Mouse (Mus musculus): Measurements from ENCODE around the gene Cyfip2.

Gene Cyfip2

DNA sequence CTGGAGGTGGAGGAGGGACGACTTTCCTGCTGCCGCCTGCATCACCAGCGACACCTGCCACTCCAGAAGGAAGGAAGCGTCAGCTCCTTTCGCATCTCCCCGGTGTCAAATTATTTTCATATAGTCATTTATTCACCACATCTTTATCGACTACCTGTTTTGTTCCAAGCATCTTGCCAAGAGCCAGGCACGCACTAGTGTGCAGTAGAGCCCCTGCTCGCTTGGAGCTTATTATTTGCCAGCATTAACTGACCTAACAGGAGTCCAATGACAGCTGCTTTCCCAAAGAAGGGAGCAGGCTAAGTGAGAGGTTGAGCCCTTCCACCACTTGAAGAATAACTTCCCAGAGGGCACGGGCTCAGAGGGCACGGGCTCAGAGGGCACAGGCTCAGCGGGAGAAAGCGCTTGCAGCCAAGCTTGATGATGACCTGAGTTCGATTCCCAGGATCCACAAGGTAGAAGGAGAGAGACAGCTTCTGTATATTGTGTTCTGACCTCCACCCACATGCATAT lies at the start of gene Cyfip2:
Cyfip2 (minus strand) TSS at position 337 of the 513 bp plus-strand sequence.
- DNase-seq (ENCODE audit: low read depth, low spot score), result no peak

DNA sequence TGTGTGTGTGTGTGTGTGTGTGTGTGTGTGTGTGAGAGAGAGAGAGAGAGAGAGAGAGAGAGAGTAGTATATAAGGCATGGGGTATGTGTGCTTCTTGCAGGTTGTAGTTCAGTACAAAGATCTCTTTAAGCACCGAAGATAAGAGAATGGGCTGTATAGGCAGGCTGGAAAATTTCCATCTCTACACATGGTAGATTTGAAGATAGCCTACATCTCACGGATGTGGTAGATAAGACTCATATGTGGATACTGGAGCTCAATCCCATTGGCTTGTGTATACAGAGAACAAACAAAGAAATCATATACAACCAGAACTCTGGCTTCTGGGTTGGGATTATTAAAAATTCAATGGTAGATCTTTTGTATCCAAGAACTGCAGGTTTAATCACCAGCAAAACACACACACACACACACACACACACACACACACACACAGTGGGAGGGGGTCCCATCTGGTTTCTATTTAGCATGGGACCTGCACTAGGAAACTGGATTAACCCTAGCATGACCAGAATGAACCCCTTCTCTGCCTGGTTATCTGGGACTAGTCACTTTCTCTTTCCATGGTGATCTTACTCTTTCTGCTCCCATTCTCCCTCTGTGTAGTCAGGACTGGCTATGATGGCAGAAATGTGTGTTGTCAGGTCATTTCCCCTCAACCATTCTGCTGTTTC lies 48.5 kb upstream of the Cyfip2 start:
- DNase-seq (ENCODE audit: low read depth, low spot score), result no peak

DNA sequence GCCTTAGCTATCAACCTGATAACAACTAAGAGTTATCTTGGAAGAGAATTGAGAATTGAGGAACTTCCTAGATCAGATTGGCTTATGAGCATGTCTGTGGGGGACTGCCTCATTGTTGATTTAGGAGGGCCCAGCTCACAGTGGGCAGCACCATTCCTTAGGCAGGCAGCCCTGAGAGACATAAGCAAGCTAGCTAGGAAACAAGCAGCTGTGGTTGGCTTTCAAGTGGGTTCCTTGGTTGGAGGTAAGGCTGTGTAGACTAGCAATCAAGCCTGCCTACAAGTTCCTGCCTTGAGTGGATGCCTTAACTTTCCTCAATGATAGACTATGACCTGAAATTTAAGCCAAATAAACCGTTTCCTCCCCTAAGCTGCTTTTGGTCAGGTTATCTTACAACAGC lies 45.7 kb upstream of the Cyfip2 start:
- DNase-seq (ENCODE audit: low read depth, low spot score), result no peak

DNA sequence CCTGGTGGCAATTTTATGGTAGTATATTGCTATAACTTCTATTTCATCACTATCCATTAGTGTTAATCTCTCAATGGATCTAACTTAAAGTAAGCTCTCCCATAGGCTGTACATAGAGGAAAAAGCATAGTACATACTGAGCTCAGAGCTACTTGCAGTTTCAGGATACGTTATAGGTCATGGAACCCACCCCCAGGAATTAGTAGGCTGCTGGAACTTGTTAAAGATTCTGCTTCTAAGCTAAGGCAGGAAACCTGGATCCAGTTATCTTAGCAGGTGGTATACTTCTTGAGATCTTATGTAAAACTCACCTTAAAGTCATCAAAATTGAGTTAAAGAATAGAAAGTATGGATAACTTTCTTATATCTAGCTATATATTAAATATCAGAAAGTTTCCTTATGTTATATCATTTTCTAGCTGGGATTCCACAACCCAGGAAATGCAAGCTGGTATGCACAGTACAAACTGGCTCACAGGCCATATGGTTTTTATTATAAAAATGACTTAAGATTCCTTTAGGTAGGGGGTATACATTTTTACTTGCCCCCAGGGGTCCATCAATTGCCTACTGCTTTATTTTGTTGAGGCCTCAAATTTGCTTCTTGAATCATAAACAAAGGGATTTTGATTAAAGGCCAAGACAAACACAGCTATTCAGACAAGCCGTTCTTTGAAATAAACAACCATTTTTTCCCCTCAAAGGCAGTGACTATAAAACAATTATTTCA lies 37.2 kb upstream of the Cyfip2 start:
- DNase-seq (ENCODE audit: low read depth, low spot score), result no peak

DNA sequence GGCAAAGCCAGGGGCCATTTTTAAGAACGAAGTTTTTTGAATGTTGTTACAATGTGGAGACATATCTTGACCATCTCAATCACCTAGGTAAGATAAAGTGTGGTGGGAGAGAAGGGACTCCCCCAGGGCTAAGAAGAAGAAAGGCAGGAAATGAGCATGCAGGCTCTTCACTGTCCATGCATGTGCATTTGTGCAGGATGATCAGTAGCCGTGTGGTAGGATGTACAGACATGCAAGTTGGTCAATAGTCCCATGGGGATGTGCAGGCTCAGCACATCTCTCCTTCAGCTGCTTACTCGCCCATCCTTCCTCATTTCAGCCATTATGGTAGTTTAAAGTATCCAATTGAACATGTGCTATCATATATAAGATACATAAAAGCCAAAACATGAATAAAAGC lies 35.8 kb upstream of the Cyfip2 start:
- DNase-seq (ENCODE audit: low read depth, low spot score), result no peak

DNA sequence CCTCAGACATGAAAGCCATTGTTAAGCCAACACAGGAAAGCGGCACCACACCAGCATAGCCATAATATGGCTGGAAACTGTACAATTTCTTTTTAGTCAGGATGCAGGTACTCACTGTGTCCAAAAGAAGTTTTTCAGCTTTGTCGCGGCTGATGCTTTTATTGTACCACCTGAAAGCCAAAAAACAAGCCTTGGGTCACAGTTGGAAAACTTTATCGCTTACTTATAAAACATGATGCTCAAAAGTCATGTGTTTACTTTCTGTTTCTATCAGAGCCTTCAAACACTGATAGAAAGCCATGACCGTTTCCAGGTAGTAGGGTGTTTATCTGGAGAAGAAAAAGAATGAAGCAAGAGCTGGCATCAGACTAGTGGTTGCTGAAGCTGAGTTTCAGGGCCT lies 35.1 kb upstream of the Cyfip2 start:
- no peak for DNase-seq (ENCODE audit: low read depth, low spot score)

DNA sequence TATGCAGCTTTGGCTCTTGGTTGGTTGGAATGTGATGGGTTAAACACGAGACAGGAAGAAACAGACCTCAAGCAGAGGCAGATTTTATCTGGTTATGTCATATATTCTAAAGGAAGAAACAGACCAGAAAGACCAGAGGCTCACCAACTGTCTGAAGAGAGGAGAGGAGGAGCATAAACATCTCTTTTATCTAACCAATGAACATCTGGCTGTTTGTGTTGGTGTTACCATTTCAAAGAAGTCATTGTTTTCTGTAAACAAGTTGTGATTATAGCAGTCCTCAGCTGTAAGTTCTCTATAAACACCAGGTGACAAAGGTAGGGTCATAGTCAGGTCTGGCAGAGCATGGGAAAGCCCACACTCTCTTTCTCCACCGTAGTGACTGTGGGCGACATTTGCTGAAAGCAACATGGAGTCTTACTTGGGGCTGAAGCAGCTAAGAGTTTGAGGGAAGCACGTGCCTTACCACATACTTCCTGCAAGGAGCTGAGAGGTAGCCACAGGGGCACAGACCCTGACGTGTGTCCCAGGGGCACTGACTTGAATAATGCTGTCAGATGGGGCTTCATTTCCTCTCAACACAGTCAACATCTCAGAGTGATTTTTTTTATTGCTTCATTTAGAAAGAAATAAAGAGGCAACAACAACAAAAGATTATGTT lies 31.4 kb upstream of the Cyfip2 start:
- DNase-seq (ENCODE audit: low read depth, low spot score), result no peak

DNA sequence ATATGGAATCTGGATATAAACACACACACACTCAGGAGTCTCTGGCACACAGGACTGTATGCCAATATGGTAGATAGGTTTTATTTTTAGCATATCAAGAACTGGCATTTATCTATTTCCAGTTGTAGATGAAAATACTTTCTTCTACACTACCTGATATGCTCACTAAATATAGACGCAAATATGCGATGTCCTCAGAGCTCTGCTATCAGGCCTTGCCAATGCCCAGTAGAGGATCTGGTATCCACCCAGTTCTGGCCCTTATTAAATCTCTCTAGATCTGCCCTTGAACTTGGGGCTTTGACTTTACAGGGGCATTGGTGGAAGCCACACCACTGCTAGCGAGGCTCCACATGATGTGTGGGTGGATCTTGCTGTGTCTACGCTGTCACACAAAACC lies 29.3 kb upstream of the Cyfip2 start:
- no peak for DNase-seq (ENCODE audit: low read depth, low spot score)

DNA sequence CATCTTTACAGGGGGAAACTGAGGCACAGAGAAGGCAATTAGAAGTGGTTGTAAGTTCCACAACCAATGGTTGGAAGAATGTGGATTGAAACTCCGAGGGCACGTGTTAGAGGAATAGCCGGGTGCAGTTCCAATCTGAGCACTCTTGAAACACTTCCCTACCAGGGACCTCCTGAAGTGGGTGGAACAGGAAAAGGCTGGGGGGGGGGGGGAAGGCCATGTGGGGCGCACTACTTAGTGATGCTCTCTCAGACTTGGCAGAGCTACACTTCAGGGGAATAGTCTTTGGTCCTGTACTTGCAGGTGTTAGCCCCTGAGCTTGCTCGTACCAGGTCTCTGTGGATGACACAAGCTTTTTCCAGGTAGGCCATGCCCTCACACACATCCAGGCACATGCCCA lies 23.4 kb upstream of the Cyfip2 start:
- no peak for DNase-seq (ENCODE audit: low read depth, low spot score)

DNA sequence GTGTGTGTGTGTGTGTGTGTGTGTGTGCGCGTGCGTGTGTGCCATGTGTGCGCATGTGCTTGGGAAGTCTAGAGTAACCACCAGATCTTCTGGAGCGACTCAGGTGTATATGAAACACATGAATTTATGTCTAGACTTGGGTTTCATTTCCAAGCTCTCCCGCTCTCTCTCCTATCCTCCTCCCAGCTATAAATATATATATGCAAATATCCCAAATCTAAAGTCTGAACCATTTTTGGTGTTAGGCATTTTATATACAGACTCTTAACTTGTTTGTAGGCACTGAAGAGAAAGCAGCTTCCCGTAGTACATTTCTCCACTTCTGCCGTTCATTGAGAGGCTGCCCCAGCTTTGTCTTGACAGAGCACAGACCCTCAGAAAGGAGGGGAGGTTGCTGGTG lies 19.6 kb upstream of the Cyfip2 start:
- DNase-seq (ENCODE audit: low read depth, low spot score), result no peak

DNA sequence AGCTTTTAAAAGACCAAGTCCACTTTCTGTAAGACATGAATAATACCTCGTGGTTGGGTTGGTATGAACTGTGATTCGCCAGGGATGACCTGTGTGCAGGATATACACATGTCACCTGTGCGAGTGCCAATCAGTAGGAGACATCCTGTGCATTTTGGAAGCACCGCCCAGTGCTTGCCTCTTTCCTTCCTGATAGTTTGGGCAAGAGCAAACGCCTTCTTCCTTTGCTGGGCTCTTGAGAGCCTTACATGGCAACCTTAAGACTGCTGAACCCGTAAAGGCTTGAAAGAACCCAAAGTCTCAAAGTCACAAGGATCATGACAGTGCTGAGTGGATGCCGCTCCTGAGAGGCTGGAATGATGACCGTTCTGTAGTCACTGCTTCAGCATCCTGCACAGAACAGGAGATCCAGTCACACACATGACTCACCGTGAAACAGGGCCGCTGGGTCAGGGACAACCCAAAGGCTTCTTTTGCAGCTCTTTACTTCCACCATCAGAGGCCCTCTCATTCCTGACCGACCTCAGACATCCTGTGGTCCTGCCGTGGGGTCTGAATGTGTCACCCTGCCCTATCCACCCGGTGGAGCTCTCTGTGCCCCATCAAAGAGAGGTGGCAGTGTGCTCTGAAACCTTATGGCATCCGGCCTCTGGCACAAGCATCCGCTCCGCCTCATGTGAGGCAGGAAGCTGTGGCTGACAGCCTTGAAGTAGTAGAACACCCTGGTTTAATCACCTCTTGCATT lies 13.8 kb upstream of the Cyfip2 start:
- no peak for DNase-seq (ENCODE audit: low read depth, low spot score)

DNA sequence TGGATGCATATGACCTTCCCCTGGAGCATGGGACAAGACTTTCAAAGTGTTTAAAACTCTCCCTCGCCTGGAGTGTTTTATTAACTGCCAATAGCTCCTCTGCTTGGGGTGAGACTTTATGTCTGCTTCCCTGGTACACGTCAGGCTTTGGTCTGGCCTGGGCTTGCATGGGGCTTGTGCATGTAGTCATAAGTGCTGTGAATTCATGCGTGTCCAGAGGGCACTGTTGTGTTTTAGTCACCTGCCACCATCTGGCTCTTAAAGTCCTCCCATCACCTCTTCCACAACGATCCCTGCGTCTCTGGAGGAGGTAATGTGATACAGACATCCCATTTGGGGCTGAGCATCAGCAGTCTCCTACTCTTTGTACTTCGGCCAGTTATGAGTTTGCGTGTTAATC lies 8.9 kb upstream of the Cyfip2 start:
- DNase-seq (ENCODE audit: low read depth, low spot score), result no peak

DNA sequence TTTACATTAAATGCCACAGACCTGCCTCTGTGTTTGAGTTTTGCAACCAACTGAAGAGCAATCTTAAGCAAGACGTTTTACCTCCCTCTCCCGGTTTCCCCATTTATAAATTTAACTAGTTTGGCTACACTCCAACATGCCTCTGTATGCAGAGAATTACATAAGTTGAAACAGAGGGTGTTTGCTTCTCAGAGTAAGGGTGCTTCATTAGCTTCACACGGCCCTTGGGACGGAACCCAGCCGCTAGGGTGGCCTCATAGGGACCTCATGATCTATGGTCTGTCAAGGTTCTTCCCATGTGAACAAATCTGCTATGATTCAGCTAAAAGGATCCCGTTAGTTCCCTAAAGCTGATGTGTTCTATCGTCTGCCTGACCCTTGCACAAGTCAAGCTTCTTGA lies 1.9 kb upstream of the Cyfip2 start:
- DNase-seq (ENCODE audit: low read depth, low spot score), result no peak

DNA sequence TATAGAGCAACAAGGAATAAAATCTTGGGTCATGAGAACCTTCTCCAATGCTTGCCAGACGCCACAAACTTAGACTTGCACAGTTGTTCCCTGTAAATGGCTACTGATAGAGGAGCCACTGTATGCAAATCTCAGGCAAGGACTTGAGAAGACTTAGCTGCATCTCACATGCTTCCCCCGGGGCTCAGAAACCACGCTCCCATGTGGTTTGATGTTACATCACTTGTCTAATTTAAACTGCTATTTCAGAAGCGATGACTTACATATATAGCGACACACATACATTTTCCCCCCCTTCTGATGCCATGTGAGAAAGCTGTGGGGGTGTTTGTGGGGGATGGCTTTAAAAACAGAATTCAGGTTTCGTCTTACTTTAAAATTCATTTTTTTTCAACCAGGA lies 1.2 kb upstream of the Cyfip2 start:
- DNase-seq (ENCODE audit: low read depth, low spot score), result peak; percentile 94

DNA sequence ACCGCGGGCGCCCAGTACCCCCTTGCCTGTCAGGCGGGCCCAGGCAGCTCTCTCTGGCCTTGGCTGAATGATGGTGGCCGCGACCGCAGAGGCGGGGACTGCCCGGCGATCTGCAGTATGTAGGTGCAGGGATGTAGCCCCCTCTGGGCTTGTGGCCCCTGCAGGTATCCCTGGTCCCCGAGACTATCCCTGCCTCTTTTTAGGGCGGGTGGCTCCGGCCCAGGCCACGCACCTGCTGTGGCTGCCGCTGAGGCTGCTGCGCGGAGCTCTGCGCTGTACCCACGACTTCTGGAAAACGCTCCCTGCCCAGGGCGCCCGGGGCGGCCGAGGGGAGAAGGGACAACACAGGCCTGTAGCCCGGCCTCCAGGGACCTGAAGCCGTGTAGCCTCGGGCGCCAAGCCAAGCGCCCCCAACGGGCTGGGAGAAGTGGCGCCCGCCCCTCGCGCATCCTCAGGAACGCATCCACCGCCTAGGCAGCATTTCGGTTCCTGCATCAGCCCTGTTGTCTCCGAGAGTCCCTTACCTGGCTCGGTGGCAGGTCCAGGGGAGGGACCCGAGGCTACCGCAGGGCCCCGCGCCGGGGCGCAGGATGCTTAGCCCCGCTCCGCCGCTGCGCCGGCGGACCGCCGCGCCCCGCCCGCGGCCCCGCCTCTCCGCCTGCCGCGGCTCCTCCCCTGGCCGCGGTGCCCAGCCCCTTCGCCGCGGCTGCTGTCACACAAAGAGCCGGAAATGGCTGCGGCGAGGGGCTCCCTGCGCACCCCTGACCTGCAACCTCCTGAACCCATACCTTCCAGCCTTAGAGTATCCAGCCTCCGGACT lies 746 bp downstream of the Cyfip2 start:
- no peak for DNase-seq (ENCODE audit: low read depth, low spot score)

DNA sequence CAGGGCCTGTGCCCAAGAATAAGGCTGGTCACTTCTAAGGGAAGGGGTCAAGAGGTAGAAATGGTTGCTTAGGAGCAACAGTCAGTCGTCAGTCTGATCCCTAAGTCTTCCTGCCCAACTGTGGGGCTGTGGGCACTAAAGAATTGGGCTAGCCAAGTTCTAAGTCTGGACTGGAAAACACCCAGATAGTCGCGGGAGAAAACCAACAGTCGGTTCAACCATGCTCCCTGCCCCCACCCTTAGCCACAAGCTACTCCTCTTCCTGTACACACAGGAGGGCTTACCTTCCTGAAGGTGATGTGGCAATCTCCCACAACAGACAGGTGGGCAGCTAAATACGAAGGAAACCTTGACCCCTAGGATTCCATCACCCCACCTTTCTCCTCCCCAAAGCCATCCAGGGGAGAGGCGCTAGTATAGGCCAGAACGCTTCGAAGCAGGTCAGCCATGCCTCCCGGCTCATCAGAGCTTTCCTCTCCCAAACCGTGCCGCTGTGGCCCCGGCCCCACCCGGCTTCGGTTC lies 1.4 kb downstream of the Cyfip2 start:
- DNase-seq (ENCODE audit: low read depth, low spot score), result no peak

DNA sequence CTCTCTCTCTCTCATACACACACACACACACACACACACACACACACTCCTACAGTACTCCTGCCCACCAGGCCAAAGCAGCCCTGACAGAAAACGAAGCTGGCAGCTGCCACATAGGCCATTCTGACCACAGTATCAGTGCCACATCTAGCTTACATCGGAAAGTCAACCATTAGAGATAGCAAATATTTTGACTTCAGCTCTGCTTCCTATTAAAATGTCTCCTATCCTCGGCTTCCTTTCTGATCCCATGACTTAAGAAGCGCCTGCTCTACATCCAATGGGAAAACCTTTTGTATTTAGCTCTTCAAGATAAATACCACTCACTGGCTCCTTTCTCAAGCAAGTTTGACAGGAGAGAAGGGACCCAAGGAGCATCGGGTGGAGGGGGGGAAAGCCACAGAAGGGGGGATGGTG lies 2.0 kb downstream of the Cyfip2 start:
- peak; percentile 85 for DNase-seq (ENCODE audit: low read depth, low spot score)

DNA sequence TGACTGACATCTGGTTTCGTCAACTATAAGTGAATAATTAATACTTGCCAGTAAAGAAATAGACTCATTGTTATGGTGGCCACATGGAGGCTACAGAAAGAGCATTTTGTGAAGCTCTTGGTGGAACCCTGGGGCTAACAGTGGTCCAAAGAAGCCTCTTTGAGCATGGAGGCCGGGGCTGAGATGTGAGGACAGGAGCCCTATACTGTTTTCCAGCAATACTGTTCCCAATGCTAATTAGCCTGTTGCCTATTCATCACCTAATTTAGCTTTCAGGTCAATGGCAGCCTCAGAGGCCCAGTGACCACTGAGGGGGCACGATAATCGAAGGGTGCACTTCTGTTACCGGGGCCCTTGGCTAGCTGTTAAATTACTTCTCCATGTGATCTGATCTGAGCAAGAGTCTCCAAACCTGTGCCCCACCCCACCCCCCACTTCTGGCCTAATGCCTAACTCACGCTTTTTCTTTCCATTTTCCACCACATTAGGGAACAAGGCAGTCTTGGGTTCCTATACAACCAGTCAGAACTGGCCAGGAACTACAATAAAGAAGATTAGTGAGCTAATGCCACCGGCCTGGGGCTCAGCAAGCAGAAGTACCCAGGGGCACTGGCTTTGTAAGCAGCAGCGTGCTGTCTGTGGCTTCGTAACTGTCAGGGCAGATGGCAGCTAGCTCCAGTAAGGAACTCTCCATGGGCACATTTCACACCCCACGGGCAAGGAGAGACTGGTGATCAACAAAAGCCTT lies 2.7 kb downstream of the Cyfip2 start:
- no peak for DNase-seq (ENCODE audit: low read depth, low spot score)

DNA sequence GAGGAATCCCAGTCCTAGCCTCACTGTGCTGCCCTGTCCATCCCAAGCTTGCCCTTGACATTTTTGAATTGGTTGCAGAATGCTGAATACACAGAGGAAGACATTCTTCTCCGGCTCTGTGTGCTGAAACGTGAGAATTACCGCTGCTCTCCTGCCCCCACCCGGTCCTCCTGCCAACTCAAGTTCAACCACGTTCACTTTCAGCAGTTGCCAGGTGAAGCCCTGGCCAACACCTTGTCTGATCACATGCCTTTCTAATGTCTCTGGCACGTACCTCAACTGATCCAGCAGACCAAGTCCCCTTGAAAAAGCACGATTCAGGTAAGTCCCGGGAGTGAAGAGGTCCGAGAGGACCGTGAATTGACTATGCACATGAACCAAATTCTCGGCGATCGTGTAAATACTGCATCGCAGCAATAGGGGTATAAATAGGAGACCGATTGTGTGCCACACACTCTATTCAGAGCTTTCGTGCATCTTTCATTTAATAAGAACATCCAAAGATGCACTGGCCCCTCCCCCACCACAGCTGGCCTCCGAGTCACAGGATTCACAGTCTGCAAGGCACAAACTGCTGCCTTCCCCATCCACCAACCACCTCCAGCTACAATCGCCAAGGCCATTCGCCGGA lies 3.4 kb downstream of the Cyfip2 start:
- no peak for DNase-seq (ENCODE audit: low read depth, low spot score)

Measured in telencephalon, adult 2 months (tissue).